Mouse (Mus musculus) kidney, embryonic 16.5 days (tissue): Measurements from ENCODE around the gene Abl2. TPM values are rescaled to one million over a fixed set of nuclear protein-coding genes. Genes with fewer than 3 reads are reported as not detected.
A peak's percentile ranks its signal among the peaks of the same experiment; 100 is the strongest.

Source experiments
- ATAC-seq: fragments of 200-750 bp; cut with Nextera tagmentation; 2 replicates; pipeline ENCODE4 v1.8.0; 2017; ENCODE audit warnings: moderate TSS enrichment; ENCODE audit not compliant: low FRiP score, low TSS enrichment
- H3K27ac ChIP-seq: fragments of 300-500 bp; sonication (generic); 2 replicates; pipeline ENCODE4 v1.5.1; 2014; ENCODE audit warnings: low read length
- H3K27me3 ChIP-seq: fragments of 300-500 bp; sonication (generic); 2 replicates; pipeline ENCODE4 v1.6.1; 2014; ENCODE audit warnings: low read length, control low read depth, mixed read lengths; ENCODE audit not compliant: insufficient read depth
- H3K36me3 ChIP-seq: fragments of 300-500 bp; sonication (generic); 2 replicates; pipeline ENCODE4 v1.6.1; 2014; ENCODE audit warnings: low read length, control low read depth, mixed read lengths; ENCODE audit not compliant: insufficient read depth
- H3K4me1 ChIP-seq: fragments of 300-500 bp; sonication (generic); 2 replicates; pipeline ENCODE4 v1.6.1; 2014; ENCODE audit warnings: low read length, control low read depth, mixed read lengths; ENCODE audit not compliant: insufficient read depth
- H3K4me2 ChIP-seq: fragments of 300-500 bp; sonication (generic); replicated peaks from 2 replicates; pipeline ENCODE4 v1.6.1; 2014; ENCODE audit warnings: low read depth, low read length
- H3K4me3 ChIP-seq: fragments of 300-500 bp; sonication (generic); 2 replicates; pipeline ENCODE4 v1.5.1; 2014; ENCODE audit warnings: mild to moderate bottlenecking, low read length
- H3K9ac ChIP-seq: fragments of 300-500 bp; sonication (generic); replicated peaks from 2 replicates; pipeline ENCODE4 v1.6.1; 2014; ENCODE audit warnings: low read length
- H3K9me3 ChIP-seq: fragments of 300-500 bp; sonication (generic); 2 replicates; pipeline ENCODE4 v1.6.1; 2016; ENCODE audit warnings: low read length, control low read depth
- WGBS: fragments of 180-500 bp; shearing (Covaris S2); extraction: QIAGEN DNeasy Blood & Tissue Kit; methylation state at CpG from one replicate; pipeline ENCODE4 v1.1.7; 2014; 5-methylcytosine and 5-hydroxymethylcytosine counted together
- polyA plus RNA-seq: library from polyadenylated mRNA; unstranded; fragments of >200 nt; fragmentation: Nextera tagmentation; extraction: Ambion mirVana; gene quantifications from 2 replicates; pipeline ENCODE4 v1.2.1, GENCODE M21; 2015

The Abl2 gene
- polyA plus RNA-seq, 1 experiment from 2014 or later = 4.0 TPM

GRCm38 (mm10) chr1:156624231-156624630 lies 65.6 kb downstream of the Abl2 start:
- no peak for ATAC-seq
- no peak overlapping the region for H3K27ac ChIP-seq

DNA sequence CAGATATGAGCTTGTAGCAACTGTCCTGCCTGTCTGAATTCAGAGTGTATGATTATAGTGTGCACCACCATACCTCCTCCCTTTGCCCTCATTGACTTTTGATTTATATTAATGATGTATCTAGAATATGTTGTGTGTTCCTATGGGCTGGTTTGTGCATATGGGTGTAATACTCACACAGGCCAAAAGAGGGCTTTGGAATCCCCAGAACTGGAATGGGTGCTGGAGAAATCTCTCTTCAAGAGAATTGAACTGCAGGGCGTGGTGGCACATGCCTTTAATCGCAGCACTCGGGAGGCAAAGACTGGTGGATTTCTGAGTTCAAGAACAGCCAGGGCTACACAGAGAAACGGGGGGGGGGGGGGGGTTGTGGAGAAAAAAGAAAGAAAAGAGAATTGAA lies 68.1 kb downstream of the Abl2 start:
- WGBS = 84% methylated on average over 4 of the region's 4 CpGs
- H3K27me3 ChIP-seq = no peaks in the 10 kb centered on the region

More at GRCm38 (mm10) chr1:156624231-156624630, 65.6 kb downstream of the Abl2 start:
- no peaks in the 10 kb centered on the region for H3K4me1 ChIP-seq
- H3K9ac ChIP-seq = no peak overlapping the region
- no peak overlapping the region for H3K4me3 ChIP-seq
- 0 out of 2 replicates have a peak, but pooled peaks cover 18% of the 10 kb centered on the region for H3K36me3 ChIP-seq
- H3K9me3 ChIP-seq = no peaks in the 10 kb centered on the region
- no peak overlapping the region for H3K4me2 ChIP-seq
- no peaks in the 10 kb centered on the region for H3K27me3 ChIP-seq
- WGBS = 57% methylated on average over 1 of the region's 1 CpGs

DNA sequence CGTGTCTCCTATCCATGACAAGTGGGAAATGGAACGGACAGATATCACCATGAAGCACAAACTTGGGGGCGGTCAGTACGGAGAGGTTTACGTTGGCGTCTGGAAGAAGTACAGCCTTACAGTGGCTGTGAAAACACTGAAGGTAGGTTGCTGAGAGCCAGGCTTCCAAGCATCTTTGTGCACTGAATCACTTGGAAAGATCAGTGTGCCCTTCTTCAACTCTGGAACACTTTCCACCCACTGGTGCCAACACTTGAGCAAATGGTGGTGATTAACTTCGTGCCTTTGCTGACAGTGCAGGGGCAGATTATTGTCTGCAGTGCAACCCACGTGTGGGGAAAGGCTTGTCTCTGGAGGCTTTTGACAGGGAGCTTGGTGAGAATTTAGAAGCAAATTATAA lies 71.4 kb downstream of the Abl2 start:
- H3K36me3 ChIP-seq = peaks cover 58% of the 10 kb centered on the region

More for the DNA sequence above, 68.1 kb downstream of the Abl2 start:
- no peaks in the 10 kb centered on the region for H3K4me1 ChIP-seq
- peaks cover 39% of the 10 kb centered on the region for H3K36me3 ChIP-seq
- no peak overlapping the region for H3K9ac ChIP-seq
- no peak for ATAC-seq
- H3K4me2 ChIP-seq = no peak overlapping the region
- no peak overlapping the region for H3K27ac ChIP-seq
- no peaks in the 10 kb centered on the region for H3K9me3 ChIP-seq
- no peak overlapping the region for H3K4me3 ChIP-seq

GRCm38 (mm10) chr1:156630965-156631364 lies 72.4 kb downstream of the Abl2 start:
- no peaks in the 10 kb centered on the region for H3K27me3 ChIP-seq
- H3K9me3 ChIP-seq = no peaks in the 10 kb centered on the region
- H3K4me1 ChIP-seq = no peaks in the 10 kb centered on the region
- H3K36me3 ChIP-seq = peaks cover 53% of the 10 kb centered on the region
- no peak overlapping the region for H3K4me2 ChIP-seq
- no peak overlapping the region for H3K27ac ChIP-seq
- no peak overlapping the region for H3K9ac ChIP-seq
- H3K4me3 ChIP-seq = no peak overlapping the region
- no peak for ATAC-seq

More for the DNA sequence above, 71.4 kb downstream of the Abl2 start:
- Histone ChIP-seq H3K4me1 (no peaks in the 10 kb centered on the region), H3K4me2 (no peak overlapping the region), H3K27me3 (no peaks in the 10 kb centered on the region), H3K27ac (no peak overlapping the region), H3K9ac (no peak overlapping the region), H3K4me3 (no peak overlapping the region), H3K9me3 (no peaks in the 10 kb centered on the region)
- no peak for ATAC-seq
- 91% methylated on average over 8 of the region's 8 CpGs for WGBS

GRCm38 (mm10) chr1:156633095-156633494 lies 74.5 kb downstream of the Abl2 start:
- 0 out of 2 replicates have a peak, but pooled peaks have one; percentile 51 for ATAC-seq
- H3K9me3 ChIP-seq = no peaks in the 10 kb centered on the region
- 77% methylated on average over 10 of the region's 10 CpGs for WGBS
- H3K27ac ChIP-seq = no peak overlapping the region
- no peaks in the 10 kb centered on the region for H3K4me1 ChIP-seq
- no peak overlapping the region for H3K4me2 ChIP-seq
- H3K36me3 ChIP-seq = peaks cover 51% of the 10 kb centered on the region
- no peaks in the 10 kb centered on the region for H3K27me3 ChIP-seq
- H3K4me3 ChIP-seq = no peak overlapping the region
- no peak overlapping the region for H3K9ac ChIP-seq

- WGBS = 89% methylated on average over 2 of the region's 2 CpGs
- H3K27ac ChIP-seq = no peak overlapping the region
- ATAC-seq = no peak
- H3K36me3 ChIP-seq = peaks cover 44% of the 10 kb centered on the region
- no peak overlapping the region for H3K4me2 ChIP-seq
- no peaks in the 10 kb centered on the region for H3K27me3 ChIP-seq
- no peak overlapping the region for H3K4me3 ChIP-seq
- no peaks in the 10 kb centered on the region for H3K4me1 ChIP-seq
- H3K9me3 ChIP-seq = no peaks in the 10 kb centered on the region
- H3K9ac ChIP-seq = no peak overlapping the region
These were observed 76.6 kb downstream of the Abl2 start for GRCm38 (mm10) chr1:156635148-156635547.

- ATAC-seq = no peak
- peaks cover 34% of the 10 kb centered on the region for H3K36me3 ChIP-seq
- 87% methylated on average over 5 of the region's 5 CpGs for WGBS
These were observed 80.9 kb downstream of the Abl2 start for GRCm38 (mm10) chr1:156639455-156639854.

GRCm38 (mm10) chr1:156640577-156640976 lies 82.0 kb downstream of the Abl2 start:
- no peaks in the 10 kb centered on the region for H3K9me3 ChIP-seq
- no peak overlapping the region for H3K4me2 ChIP-seq
- WGBS = 73% methylated on average over 4 of the region's 4 CpGs
- ATAC-seq = no peak
- no peaks in the 10 kb centered on the region for H3K4me1 ChIP-seq
- H3K27me3 ChIP-seq = no peaks in the 10 kb centered on the region
- H3K4me3 ChIP-seq = no peak overlapping the region
- no peak overlapping the region for H3K9ac ChIP-seq
- no peak overlapping the region for H3K27ac ChIP-seq
- H3K36me3 ChIP-seq = peaks cover 32% of the 10 kb centered on the region

More at GRCm38 (mm10) chr1:156639455-156639854, 80.9 kb downstream of the Abl2 start:
- H3K27ac ChIP-seq = no peak overlapping the region
- no peak overlapping the region for H3K4me2 ChIP-seq
- no peak overlapping the region for H3K9ac ChIP-seq
- no peaks in the 10 kb centered on the region for H3K4me1 ChIP-seq
- H3K27me3 ChIP-seq = no peaks in the 10 kb centered on the region
- H3K4me3 ChIP-seq = no peak overlapping the region
- no peaks in the 10 kb centered on the region for H3K9me3 ChIP-seq

DNA sequence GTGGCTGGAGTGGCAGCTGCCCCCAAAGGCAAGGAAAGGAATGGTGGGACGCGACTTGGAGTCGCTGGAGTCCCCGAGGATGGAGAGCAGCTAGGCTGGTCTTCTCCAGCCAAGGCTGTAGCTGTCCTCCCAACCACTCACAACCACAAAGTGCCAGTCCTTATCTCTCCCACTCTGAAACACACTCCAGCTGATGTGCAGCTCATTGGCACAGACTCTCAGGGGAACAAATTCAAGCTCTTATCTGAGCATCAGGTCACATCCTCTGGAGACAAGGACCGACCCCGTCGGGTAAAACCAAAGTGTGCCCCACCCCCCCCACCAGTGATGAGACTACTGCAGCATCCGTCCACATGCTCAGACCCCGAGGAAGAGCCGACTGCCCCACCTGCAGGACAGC lies 83.2 kb downstream of the Abl2 start:
- 91% methylated on average over 10 of the region's 10 CpGs for WGBS
- H3K36me3 ChIP-seq = peaks cover 27% of the 10 kb centered on the region

DNA sequence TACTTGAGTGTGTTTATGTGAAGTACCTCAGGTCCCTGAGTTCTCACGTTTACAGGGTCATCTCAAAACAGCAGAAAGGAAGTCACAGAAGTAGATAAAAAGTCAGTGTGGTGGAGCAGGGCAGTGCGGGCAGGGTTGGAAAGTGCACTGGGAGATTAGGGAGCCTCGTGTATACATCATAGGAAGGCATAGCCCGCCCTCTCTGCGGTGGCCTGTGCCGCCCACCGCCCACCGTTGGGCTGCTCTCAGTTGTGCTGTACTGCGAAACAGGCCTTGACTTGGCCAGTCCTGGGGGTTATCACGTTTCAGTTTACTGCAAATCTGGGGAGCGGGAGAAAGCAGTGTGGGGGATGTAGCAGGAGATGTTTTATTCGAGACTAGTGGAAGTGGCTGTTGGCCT lies 84.2 kb downstream of the Abl2 start:
- H3K27ac ChIP-seq = no peak overlapping the region
- H3K4me3 ChIP-seq = no peak overlapping the region
- no peaks in the 10 kb centered on the region for H3K9me3 ChIP-seq
- H3K4me2 ChIP-seq = no peak overlapping the region
- WGBS = 51% methylated on average over 12 of the region's 12 CpGs
- H3K4me1 ChIP-seq = no peaks in the 10 kb centered on the region
- H3K9ac ChIP-seq = no peak overlapping the region
- peaks cover 23% of the 10 kb centered on the region for H3K36me3 ChIP-seq
- H3K27me3 ChIP-seq = no peaks in the 10 kb centered on the region
- peak; percentile 29; the same call in 1 of the 2 replicates for ATAC-seq

More for the DNA sequence above, 83.2 kb downstream of the Abl2 start:
- Histone ChIP-seq H3K27me3 (no peaks in the 10 kb centered on the region), H3K4me2 (no peak overlapping the region), H3K4me3 (no peak overlapping the region), H3K4me1 (no peaks in the 10 kb centered on the region), H3K9ac (no peak overlapping the region), H3K9me3 (no peaks in the 10 kb centered on the region), H3K27ac (no peak overlapping the region)
- ATAC-seq = no peak
